Mouse (Mus musculus) limb, embryonic 10.5 days (tissue): ENCODE results near the gene Morc2a. TPM values are rescaled to one million over a fixed set of nuclear protein-coding genes. Genes with fewer than 3 reads are reported as not detected.
"Not testable (repeated sequence)": the region's sequence is repeated elsewhere in the genome, so short reads cannot be mapped to it uniquely, and the experiment has no call there.

Source experiments
- DNase-seq: peaks from one replicate; pipeline ENCODE4 v3.0.0-alpha.2; 2017; ENCODE audit warnings: low spot score
- H3K27ac ChIP-seq: fragments of 300-500 bp; sonication (generic); 2 replicates; pipeline ENCODE4 v1.5.1; 2016; ENCODE audit warnings: mild to moderate bottlenecking
- H3K27me3 ChIP-seq: fragments of 300-500 bp; sonication (generic); 2 replicates; pipeline ENCODE4 v1.6.1; 2016; ENCODE audit warnings: low read depth, mild to moderate bottlenecking; ENCODE audit not compliant: poor library complexity, severe bottlenecking
- H3K36me3 ChIP-seq: fragments of 300-500 bp; sonication (generic); 2 replicates; pipeline ENCODE4 v1.6.1; 2016; ENCODE audit warnings: mild to moderate bottlenecking, moderate library complexity
- H3K4me1 ChIP-seq: fragments of 300-500 bp; sonication (generic); 2 replicates; pipeline ENCODE4 v1.6.1; 2016
- H3K4me3 ChIP-seq: fragments of 300-500 bp; sonication (generic); 2 replicates; pipeline ENCODE4 v1.5.1; 2016; ENCODE audit warnings: mild to moderate bottlenecking, moderate library complexity
- H3K9me3 ChIP-seq: fragments of 300-500 bp; sonication (generic); replicated peaks from 2 replicates; pipeline ENCODE4 v1.6.1; 2016; ENCODE audit warnings: mild to moderate bottlenecking
- WGBS: fragments of 180-500 bp; shearing (Covaris S2); methylation state at CpG from one replicate; pipeline ENCODE4 v1.1.7; 2016; 5-methylcytosine and 5-hydroxymethylcytosine counted together
- polyA plus RNA-seq: library from polyadenylated mRNA; unstranded; fragments of >200 nt; fragmentation: Nextera tagmentation; extraction: Ambion mirVana; gene quantifications from 2 replicates; pipeline ENCODE4 v1.2.1, GENCODE M21; 2016

Morc2a gene
- polyA plus RNA-seq, result 40.2 and 41.8 TPM in 2 replicates

- H3K27me3 ChIP-seq, result no peaks in the 10 kb centered on the region
- peak within 1 kb of the TSS; percentile 96 for H3K27ac ChIP-seq
- H3K4me3 ChIP-seq, result peak within 1 kb of the TSS; percentile 74
- peaks cover 11% of the 10 kb centered on the region for H3K4me1 ChIP-seq
- H3K36me3 ChIP-seq, result peaks cover 81% of the 10 kb centered on the region
- peak; percentile 98 for DNase-seq
- WGBS, result 2% methylated on average over 81 of the region's 81 CpGs
- peaks cover 16% of the 10 kb centered on the region for H3K9me3 ChIP-seq
These were observed at the start of gene Morc2a for GRCm38 (mm10) chr11:3648964-3649841. Morc2a (plus strand) TSS chr11:3649191.

GRCm38 (mm10) chr11:3601966-3602365, 47.0 kb upstream of the Morc2a start:
- H3K4me3 ChIP-seq, H3K27me3 ChIP-seq, H3K9me3 ChIP-seq, DNase-seq, H3K36me3 ChIP-seq, H3K4me1 ChIP-seq, H3K27ac ChIP-seq: not testable (repeated sequence)
- WGBS, result 92% methylated on average over 1 of the region's 1 CpGs

DNA sequence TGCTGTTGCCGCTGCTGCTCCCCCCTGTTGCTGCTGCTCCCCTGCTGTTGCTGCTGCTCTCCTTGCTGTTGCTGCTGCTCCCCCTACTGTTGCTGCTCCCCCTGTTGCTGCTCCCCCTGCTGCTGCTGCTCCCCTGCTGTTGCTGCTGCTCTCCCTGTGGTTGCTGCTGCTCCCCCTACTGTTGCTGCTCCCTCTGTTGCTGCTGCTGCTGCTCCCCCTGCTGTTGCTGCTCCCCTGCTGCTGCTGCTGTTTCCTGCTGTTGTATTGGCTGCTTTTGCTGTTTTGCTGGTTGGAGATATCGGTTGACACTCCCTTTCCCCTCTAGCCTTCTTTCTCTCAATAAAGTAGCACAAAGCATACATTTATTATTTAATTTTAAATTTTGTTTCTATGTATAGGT, 46.3 kb upstream of the Morc2a start:
- H3K27ac ChIP-seq, DNase-seq, H3K27me3 ChIP-seq, H3K36me3 ChIP-seq, H3K4me3 ChIP-seq, H3K9me3 ChIP-seq, H3K4me1 ChIP-seq: not testable (repeated sequence)
- 71% methylated on average over 2 of the region's 2 CpGs for WGBS

- Histone ChIP-seq H3K9me3 (no peaks in the 10 kb centered on the region), H3K36me3 (no peaks in the 10 kb centered on the region), H3K27ac (no peak overlapping the region), H3K27me3 (no peaks in the 10 kb centered on the region), H3K4me3 (no peak overlapping the region), H3K4me1 (no peaks in the 10 kb centered on the region)
- WGBS, result 93% methylated on average over 5 of the region's 5 CpGs
- DNase-seq, result no peak
These were observed 42.5 kb upstream of the Morc2a start for GRCm38 (mm10) chr11:3606456-3606855.

DNA sequence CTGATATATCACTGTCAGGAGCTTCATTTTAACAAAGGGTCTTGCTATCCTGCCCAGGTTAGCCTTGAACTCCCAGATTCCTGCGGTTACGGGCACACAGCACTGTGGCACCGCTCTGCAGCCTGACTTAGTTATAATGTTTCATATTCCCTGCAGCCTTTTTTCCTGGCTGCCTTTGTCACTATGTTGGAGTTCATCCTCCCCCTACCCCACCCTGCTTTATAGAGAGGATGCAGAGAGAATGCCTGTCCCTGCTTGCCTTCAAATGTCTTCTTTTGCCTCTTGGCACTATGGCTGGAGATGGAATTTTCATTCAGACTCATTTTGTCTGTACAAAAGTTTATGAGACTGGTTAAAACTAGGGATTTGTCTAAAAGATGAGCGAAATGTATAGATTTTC, 33.4 kb upstream of the Morc2a start:
- Histone ChIP-seq H3K4me3 (no peak overlapping the region), H3K9me3 (no peaks in the 10 kb centered on the region), H3K27ac (no peak overlapping the region), H3K27me3 (no peaks in the 10 kb centered on the region), H3K4me1 (no peaks in the 10 kb centered on the region), H3K36me3 (no peaks in the 10 kb centered on the region)
- WGBS, result 90% methylated on average over 4 of the region's 4 CpGs
- DNase-seq, result no peak

GRCm38 (mm10) chr11:3622826-3623225, 26.2 kb upstream of the Morc2a start:
- Histone ChIP-seq H3K27me3 (peaks cover 7% of the 10 kb centered on the region), H3K4me3 (no peak overlapping the region), H3K36me3 (no peaks in the 10 kb centered on the region), H3K9me3 (0 out of 2 replicates have a peak, but pooled peaks cover 2% of the 10 kb centered on the region), H3K27ac (no peak overlapping the region), H3K4me1 (no peaks in the 10 kb centered on the region)
- 78% methylated on average over 5 of the region's 5 CpGs for WGBS
- DNase-seq, result no peak

DNA sequence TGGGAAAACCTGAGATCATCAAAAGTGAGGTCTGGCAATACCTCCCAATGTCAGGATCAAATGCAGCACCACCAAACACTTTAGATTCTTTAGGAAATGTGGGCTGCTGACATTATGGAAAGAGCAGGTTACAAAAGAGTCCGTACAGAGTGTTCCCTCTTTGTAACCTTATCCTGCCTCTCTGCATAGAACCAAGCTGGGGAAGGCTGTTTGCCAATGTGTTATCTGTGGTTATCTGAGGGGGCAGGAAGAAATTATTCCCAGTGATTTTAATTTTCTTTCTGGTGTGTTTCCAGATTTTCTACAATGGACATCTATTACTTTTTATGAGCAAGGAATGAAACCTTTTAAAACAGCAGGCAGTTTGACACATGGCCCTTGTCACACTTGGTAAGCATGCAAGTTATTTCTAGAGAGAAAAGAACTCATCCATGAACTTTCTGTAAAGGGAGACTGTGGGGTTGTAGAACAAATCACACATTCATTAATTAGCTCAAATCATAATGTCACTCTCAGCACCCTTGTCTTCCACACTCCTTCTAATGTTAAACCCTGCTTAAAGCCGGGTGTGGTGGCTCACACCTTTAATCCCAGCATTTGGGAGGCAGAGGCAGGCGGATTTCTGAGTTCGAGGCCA, 24.5 kb upstream of the Morc2a start:
- no peaks in the 10 kb centered on the region for H3K36me3 ChIP-seq
- 0 out of 2 replicates have a peak, but pooled peaks cover 2% of the 10 kb centered on the region for H3K9me3 ChIP-seq
- 87% methylated on average over 4 of the region's 4 CpGs for WGBS
- no peak overlapping the region for H3K4me3 ChIP-seq
- no peak for DNase-seq
- H3K4me1 ChIP-seq, result peaks cover 9% of the 10 kb centered on the region
- no peak overlapping the region for H3K27ac ChIP-seq
- H3K27me3 ChIP-seq, result peaks cover 23% of the 10 kb centered on the region

DNA sequence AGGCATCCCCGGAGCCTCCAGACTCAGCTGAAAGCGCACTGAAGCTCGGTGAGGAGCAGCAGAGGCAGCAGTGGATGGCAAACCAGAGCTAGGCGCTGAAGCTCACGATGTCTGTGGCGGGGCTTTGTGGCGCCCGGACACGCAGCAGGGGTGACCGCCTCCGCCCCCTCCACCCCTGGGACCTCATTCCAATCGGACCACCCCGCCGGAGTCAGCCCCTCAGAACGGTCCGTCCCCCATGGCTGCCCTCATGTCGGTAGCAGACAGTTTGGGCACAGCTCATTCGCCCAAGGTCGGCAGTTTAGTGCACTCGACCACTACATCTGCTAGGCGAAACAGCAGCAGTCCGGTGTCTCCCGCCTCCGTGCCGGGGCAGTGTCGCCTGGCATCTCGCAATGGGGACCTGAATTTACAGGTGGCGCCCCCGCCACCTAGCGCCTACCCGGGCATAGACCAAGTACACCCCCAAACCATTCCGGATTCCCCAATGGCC, 19.9 kb upstream of the Morc2a start:
- DNase-seq, result peak; percentile 54
- H3K27ac ChIP-seq, result no peak overlapping the region
- WGBS, result 2% methylated on average over 32 of the region's 32 CpGs

DNA sequence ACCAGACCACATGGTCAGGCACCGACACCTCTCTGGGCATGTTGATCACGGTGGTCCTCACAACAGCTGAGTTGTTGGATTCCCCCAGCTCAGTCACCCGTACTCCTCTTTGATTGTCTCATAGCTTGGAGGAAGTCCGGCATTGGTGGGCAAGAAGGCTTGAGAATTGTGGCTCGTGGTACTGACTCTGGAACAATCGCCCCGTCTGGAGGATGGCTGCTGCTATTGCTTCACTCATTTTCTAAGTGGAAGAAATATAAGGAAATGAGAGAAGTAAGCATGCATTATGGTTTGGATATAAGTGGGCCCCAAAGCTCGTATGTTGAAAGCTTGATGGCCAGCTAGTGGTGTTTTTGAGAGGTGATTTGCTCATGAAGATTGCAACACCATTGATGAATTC, 15.7 kb upstream of the Morc2a start:
- H3K9me3 ChIP-seq, H3K4me3 ChIP-seq, DNase-seq, H3K27ac ChIP-seq, H3K36me3 ChIP-seq, H3K4me1 ChIP-seq: not testable (repeated sequence)
- 87% methylated on average over 8 of the region's 8 CpGs for WGBS
- H3K27me3 ChIP-seq, result peaks cover 25% of the 10 kb centered on the region

More for the DNA sequence above, 19.9 kb upstream of the Morc2a start:
- Histone ChIP-seq H3K36me3 (no peaks in the 10 kb centered on the region), H3K4me3 (peak overlapping the region; percentile 53), H3K9me3 (0 out of 2 replicates have a peak, but pooled peaks cover 2% of the 10 kb centered on the region), H3K27me3 (peaks cover 36% of the 10 kb centered on the region), H3K4me1 (peaks cover 9% of the 10 kb centered on the region)

GRCm38 (mm10) chr11:3647688-3648087, 1.3 kb upstream of the Morc2a start:
- H3K9me3 ChIP-seq, result peaks cover 27% of the 10 kb centered on the region
- peaks cover 81% of the 10 kb centered on the region for H3K36me3 ChIP-seq

DNA sequence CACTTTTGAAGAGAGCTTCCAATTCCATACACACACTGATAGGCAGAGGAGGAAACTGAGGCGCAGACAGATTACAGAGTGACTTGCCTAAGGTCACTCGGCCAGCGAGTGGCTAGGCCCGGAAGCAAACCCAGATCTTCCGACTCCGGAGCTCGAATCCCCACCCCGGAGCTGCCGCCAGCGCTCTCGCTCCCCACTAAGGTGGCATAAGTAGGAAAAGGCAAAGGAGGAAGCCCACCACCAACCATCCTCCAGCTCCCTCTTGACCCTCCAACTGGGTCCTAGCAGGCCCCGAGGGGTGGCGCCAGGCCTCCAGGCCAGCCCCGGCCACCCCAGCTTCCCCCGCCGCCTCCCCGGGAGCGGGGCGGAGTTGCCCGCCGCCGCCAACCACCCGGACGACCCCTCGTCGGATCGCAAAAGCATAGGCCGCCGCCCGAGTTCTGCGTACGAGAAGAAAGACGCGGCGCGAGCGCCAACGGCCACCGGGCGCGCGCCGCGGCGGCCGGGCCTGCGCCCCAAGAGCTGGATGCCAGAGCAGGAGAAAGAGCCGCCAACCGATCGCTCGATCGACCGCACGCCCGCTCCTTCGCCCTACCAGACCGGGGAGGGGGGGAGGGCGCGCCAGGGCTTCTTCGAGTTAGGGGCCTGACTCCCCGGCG, 557 bp upstream of the Morc2a start:
- H3K9me3 ChIP-seq, result peaks cover 22% of the 10 kb centered on the region
- peak overlapping the region; percentile 96 for H3K27ac ChIP-seq
- H3K4me3 ChIP-seq, result peak overlapping the region; percentile 74
- WGBS, result 2% methylated on average over 60 of the region's 62 CpGs
- H3K27me3 ChIP-seq, result no peaks in the 10 kb centered on the region
- peaks cover 11% of the 10 kb centered on the region for H3K4me1 ChIP-seq
- H3K36me3 ChIP-seq, result peaks cover 81% of the 10 kb centered on the region
- no peak for DNase-seq

More at GRCm38 (mm10) chr11:3647688-3648087, 1.3 kb upstream of the Morc2a start:
- Histone ChIP-seq H3K4me3 (peak overlapping the region; percentile 74), H3K27ac (peak overlapping the region; percentile 96; the same call in 1 of the 2 replicates), H3K27me3 (no peaks in the 10 kb centered on the region), H3K4me1 (peaks cover 11% of the 10 kb centered on the region)
- DNase-seq, result no peak
- WGBS, result 86% methylated on average over 5 of the region's 5 CpGs

GRCm38 (mm10) chr11:3650141-3650540, 1.1 kb downstream of the Morc2a start:
- H3K9me3 ChIP-seq, result peaks cover 7% of the 10 kb centered on the region
- 95% methylated on average over 6 of the region's 6 CpGs for WGBS
- no peaks in the 10 kb centered on the region for H3K27me3 ChIP-seq
- H3K36me3 ChIP-seq, result peaks cover 80% of the 10 kb centered on the region
- H3K27ac ChIP-seq, result no peak overlapping the region
- peaks cover 11% of the 10 kb centered on the region for H3K4me1 ChIP-seq
- peak overlapping the region; percentile 74 for H3K4me3 ChIP-seq
- no peak for DNase-seq
